Mouse (Mus musculus): Measurements from ENCODE around the gene Acvrl1.
"Not testable (repeated sequence)": the region's sequence is repeated elsewhere in the genome, so short reads cannot be mapped to it uniquely, and the experiment has no call there.

Gene Acvrl1

DNA sequence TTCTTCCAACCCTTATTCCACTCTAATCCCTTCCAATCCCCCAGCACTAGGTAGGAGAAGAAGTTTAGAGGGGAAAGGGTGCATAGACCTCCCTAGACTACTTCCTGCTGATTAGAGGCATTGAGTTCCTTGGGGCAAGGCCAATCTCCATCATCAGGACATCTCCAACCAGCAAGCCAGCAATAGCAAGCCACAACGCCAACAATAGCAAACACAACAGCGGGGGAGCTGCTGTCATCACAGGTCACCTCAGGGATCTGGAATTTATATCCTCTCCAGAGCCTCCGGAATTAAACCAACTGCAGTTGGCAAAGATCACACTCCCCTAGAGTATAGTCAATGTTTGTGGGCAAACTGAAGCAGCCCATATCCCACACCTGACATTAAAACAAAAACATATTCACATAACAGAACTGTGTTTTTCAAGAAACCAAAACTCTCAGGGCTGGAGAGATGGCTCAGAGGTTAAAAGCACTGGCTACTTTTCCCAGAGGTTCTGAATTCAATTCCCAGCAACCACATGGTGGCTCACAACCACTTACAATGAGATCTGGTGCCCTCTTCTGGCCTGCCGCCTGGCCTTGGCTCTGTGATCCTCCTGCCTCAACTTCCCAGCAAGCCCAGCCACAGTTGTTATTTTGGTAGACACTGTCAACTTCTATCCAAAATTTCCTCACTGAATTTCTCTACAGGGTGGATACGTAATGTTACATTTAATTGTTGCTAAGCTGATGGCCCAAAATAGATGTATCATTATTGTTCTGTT, 20.2 kb upstream of the Acvrl1 start:
- no peak for DNase-seq (ENCODE audit: low spot score)

DNA sequence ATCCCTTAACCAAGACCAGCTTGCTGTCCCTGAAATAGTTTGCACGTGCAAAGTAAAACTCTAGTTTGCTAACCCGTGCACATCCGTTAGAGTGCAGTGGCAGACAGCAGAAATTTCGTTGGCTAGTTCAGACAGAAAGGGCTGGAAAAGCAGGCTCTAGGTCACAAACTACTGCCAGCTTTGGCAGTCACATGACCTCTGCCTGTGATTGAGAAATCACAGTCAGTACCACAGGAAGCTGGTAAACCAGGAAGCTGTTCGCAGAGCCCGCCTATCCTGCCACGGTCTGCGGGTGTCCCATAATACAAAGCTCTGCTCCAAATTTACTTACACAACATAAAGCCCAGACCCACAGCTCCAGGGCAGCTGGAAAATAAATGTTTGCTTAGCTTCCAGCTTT, 15.1 kb upstream of the Acvrl1 start:
- DNase-seq (ENCODE audit: low spot score): peak; percentile 97

DNA sequence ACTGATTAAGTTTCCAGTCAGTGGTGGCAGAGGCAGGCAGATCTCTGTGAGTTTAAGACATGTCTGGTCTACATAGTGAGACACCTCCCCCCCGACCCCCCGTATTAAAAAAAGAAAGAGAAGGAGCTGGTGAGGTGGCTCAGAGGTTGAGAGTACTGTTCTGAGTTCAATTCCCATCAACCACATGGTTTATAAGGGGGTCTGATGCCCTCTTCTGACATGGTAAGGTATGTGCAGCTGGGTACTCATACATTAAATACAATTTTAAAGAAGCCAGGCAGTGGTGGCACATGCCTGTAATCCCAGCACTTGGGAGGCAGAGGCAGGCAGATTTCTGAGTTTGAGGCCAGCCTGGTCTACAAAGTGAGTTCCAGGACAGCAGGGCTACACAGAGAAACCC, 14.5 kb upstream of the Acvrl1 start:
- not testable (repeated sequence) for DNase-seq (ENCODE audit: low spot score)

DNA sequence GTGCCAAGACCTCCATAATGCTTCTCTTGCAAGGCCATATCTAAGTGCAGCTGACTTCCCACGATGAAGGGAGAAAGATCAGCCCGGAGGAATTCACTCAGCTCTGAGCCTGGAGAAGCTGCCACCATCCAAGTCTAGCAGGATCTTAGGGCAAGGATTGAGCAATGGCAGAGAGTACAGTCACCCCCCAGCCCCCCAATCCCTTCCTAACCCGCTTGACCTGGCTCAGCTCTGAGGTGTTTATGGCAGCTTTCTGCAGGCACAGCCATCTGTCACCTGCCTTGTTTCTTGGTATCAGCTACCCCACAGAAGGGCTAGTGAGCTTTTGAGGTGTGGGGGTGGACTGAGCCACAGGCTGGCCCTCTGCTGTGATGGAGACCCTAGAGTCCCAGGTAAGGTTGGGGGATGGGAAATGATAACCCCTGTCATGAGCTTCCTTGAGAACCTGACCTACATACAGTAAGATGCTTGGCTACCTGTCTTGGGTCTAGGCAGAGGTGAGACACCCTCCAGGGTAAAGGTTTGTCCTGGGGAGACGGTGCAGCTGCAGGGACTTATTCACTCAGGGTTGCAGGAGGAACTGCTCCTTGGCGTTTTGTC, 12.7 kb upstream of the Acvrl1 start, which contains the start of gene Ankrd33:
Ankrd33 (plus strand) TSS at position 245 of the 600 bp plus-strand sequence.
- no peak for DNase-seq (ENCODE audit: low spot score)

DNA sequence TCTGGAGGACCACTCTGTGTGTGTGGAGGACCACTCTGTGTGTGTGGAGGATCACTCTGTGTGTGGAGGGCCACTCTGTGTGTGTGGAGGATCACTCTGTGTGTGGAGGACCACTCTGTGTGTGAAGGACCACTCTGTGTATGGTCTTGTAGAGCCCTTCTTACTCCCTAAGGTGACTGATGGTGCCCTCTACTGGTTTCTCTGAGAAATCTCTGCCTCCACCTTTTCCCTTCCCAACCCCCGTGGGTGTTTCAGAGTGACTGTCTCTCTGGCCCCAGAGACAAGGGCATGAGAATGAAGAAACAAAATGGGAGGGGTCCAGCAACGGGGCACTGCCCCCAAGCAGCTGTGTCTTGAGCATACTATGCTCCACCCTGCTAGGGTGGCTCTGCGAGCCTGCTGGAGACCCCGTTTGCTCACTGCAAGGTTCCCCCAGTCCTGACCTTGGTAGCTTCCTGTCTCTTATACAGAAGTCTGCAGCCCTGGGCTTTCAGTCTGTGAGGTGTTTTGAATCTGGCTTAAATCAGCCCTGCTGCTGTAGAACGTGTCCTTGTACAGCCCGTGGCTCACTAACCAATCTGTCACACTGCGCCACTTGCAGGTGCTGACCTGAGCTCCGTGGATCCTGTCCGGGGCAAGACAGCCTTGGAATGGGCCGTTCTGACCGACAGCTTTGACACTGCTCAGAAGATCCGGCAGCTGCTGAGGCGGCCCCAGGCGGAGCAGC, 9.8 kb upstream of the Acvrl1 start:
- peak; percentile 68 for DNase-seq (ENCODE audit: low spot score)

DNA sequence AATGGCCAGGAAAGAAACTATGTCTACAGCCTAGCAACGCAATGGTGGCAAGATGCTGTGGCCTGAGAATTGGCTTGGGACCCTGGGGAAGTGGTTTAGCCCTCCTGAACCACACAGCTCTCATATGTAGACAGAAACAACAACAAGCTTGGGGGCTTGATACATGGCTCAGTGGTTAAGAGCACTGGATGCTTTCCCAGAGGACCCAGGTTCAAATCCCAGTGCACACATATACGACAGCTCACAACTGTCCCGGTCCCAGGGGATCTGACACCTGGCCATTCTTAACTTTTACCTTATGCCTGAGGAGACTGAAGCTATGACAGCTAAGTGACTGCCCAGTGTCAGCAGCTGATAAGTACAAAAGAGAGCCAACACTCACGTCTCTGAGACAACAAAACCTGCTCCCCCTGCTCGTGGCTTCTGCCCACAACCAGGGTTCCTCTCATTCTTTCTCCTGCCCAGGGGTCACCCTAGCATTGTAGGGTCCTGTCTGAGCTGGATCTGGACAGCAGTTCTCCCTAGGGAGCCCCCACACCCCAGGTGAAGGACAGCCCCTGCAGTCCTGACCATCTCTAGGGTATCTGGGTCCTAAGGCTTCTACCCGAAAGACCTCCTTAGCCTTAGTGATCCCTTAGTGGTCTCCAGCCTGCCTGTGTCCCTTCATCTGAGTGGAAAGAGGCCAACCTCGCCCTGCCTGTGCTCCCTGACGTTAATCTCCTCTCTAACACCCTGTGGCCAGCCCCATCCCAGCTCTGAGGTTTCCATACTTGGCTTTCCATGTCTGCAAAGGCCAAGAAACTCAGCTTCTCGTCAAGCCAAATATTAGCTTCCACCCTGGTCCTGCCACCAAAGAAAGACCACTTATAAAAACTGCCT, 6.7 kb upstream of the Acvrl1 start:
- DNase-seq (ENCODE audit: low spot score): no peak

DNA sequence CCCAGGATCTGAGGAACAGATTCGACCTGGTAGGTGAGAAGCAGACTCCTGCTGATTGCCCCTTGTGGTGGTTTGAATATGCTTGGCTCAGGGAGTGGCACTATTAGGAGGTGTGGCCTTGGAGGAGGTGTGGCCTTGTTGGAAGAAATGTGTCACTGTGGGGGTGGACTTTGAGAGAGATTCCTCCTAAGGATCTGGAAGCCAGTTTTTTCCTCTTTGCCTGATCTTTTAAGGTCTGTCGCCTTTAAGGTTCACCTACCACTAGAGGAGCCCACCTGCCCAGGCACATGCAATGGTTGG, 6.1 kb upstream of the Acvrl1 start:
- no peak for DNase-seq (ENCODE audit: low spot score)

DNA sequence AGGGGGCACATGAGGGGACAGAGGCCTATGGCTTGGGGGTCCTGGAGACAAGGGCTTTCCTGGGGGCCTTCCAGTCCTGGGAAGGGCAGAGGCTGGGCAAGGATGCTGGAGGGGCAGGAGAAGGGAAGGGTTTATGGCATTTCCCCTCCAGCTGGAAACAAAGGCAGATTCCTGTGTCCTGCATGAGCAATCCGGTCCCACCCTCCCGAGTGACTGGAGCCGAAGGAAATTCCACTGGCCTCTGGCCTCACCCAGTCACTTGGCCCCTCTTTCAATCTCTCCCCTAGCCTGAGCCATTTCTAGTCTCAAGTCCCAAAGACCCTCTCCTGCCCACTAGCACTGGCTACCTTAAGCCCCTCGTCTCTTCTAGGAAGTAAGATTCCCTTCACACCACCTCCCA, 5.1 kb upstream of the Acvrl1 start:
- DNase-seq (ENCODE audit: low spot score): no peak

DNA sequence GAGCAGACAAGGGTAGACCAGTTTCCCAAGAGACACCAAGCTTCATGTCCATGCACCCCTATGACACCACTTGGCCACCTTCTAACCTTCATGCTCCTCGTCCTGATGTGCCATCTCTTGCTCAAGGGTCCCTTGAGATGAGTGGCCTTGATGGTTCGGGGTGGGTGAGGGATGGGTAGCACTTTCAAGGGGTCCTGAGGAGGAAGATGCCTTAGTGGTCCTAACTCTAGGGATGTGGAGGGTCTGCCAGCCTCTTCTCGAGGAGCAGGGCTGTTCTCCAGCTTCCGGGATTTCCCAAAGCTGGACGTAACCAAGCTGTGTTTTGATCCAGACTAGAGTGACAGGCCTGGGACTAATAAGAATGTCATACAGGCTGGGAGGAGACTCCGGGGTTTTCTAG, 2.8 kb upstream of the Acvrl1 start:
- no peak for DNase-seq (ENCODE audit: low spot score)

DNA sequence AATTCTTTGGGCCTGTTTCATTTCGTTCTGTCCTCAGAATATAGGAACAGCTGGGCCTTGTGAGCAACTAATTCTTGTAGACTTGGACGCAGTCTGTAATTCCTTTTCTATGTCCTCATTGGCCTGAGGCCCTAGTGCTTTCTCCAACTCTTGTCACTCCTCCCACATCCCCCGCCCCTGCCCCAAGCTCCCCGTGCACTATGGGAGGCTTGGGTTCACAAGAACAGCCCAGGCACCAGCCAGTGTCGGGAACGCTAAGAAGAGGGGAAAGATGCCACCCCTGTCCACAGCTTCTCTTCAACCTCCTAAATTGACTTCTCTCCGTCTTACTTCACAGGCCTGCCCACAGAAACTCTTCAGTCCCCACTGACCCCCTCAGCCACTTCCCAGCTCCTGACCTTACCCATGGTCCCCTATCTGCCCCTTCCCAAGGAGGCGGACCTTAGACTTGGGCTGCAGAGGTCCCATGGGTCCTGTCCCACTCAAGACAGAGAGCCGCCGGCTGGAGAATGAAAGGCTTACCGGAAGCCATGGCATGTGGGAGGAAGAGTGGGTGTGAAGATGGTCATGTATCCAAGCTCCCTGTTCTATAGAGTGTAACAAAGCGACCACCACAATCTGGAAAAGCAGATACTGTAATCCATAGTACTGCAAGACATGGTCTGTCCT, 1.3 kb upstream of the Acvrl1 start:
- DNase-seq (ENCODE audit: low spot score): no peak

DNA sequence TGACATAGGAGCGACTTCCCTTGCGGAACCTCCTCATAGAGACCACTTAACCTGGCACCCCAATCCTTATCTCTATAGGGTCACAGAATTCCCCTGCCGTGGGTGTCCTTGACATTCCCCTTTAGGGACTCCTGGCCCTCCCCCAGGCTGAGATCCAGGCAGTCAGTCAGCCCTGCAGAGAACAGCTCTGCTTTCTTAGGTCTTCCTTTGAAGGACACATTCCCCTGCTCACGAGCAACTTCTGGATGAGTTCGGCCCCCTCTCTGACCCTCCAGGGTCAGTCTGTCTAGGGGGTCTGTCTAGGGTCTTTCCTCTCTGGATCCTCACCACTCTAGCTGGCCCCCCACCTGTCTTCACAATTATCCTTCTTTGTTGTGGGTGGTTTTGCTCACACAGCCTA, 1.1 kb downstream of the Acvrl1 start:
- no peak for DNase-seq (ENCODE audit: low spot score)

DNA sequence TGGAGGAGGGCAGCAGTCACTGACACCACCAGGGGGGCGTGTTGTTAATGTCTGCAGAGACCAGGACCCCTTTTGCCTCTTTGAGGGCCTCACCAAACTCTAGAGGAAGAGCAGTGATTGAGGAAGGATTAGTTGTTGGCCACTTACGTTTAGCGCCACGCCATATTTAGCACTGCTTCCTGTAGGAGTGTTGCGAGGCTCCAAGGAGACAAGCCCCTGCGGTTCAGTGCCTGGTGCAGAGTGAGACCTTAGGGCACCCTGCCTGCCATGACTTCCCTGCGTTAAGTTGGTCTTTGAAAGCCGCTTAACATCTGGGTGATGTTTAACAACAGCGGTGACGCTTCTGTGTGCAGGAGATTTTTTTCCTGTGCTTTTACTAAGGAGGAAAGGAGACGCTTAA, 3.2 kb downstream of the Acvrl1 start:
- DNase-seq (ENCODE audit: low spot score): no peak

DNA sequence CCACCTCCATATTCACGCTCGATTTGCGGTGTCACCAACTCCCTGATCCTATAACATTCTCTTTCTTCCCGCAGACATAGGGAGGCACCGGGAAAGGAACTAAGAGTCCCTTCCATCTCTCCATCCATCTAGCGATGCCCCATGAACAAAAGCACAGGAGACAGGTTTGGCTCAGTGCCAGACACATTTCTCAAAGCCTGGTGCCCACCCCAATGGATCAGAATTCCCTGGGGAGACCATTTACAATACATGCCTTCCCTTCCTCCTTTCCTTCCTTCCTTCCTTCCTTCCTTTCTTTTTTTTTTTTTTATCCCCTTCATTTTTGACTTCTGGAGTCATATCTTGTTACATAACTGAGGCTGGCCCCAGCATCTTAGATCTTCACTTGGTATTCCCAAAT, 3.7 kb downstream of the Acvrl1 start:
- no peak for DNase-seq (ENCODE audit: low spot score)

DNA sequence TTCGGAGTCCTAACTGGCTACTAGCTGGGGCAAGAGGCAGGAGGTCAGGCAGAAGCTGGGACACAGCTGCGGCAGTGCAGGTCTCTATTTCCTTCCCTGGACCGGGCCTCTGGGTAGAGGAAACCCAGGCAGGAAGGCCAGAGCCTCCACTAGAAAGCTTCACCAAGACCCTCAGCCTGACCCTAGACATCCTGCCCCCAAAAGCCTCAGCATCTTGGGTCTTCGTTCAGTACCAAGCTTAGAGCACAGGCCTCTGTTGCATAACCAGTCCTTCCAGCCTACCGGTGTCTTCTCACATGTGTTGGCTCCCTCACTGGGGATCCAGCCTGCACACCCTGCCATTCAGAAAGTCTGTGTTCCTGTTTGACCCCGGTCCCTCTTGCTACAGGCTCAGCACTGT, 4.4 kb downstream of the Acvrl1 start:
- no peak for DNase-seq (ENCODE audit: low spot score)

DNA sequence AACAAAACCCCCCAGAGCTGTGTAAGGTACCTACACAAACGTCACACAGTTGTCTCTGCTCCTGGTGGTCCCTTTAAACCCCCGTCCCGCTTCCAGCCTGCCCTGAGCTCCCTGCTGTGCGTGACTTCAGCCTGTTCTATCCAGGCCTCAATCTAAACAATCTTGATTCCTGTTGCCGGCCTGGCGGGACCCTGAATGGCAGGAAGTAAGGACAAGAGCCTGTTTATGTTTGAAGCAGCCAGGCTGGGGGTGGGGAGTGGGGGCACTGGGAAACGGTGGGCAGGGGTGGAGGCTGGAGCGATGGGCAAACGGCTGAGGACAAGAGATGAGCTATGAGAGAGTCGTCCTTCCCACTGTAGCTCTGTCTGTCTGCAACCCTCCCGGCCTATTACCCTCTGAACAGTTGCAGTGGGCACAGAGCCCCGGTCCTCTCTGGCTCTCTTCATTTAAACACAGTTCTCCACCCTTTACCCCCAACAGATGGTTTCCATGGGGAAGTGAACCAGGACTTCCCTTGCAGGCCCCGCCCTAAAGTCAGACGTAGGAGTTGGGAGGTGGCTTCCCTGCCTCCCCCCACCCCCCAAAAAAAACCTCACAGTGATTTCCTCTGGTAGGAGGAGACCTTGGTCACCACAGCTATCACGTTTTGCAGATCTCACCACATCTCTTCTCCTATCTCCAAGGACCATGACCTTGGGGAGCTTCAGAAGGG, 5.8 kb downstream of the Acvrl1 start:
- DNase-seq (ENCODE audit: low spot score): no peak

DNA sequence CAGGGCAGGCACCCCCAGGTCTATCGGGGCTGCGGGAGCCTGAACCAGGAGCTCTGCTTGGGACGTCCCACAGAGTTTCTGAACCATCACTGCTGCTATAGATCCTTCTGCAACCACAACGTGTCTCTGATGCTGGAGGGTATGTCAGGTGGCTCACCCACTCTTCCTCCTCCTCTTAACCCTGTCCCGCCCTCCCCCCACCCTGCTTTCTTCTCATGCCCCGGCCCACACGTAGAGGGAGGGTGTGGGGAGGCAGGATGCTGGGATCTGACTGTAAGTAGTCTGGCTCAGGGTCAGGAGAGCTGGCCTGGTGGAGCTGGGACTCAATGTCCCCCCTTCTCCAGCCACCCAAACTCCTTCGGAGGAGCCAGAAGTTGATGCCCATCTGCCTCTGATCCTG, 7.1 kb downstream of the Acvrl1 start:
- DNase-seq (ENCODE audit: low spot score): no peak

DNA sequence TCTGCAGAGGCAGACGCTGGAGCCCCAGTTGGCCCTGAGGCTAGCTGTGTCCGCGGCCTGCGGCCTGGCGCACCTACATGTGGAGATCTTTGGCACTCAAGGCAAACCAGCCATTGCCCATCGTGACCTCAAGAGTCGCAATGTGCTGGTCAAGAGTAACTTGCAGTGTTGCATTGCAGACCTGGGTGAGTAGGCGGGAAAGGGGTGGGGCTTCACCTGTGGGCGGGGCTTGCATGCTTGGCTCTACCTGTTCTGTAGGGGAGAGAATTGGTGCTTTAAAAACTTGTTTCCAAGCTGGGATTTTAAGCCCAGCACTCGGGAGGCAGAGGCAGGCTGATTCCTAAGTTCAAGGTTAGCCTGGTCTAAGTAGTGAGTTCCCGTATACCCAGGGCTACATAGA, 9.1 kb downstream of the Acvrl1 start:
- DNase-seq (ENCODE audit: low spot score): no peak

DNA sequence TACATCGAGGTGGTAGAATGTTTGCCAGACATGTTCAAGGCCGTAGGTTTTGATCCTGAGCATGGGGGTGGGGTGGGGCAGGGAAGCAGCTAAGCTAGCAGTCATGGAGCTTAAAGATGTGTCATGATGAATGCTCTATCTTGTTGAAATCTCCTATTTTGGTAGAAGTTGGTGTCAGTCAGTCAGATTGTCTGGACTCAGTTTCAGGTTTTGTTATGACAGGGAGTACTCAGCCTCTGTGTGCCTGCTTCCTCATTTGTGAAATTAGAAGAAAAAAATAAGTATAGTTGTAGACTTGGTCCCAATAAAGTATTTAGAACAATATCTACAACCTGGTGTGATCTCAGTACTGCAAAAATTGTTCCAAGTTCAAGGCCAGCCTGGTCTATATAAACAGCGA, 10.4 kb downstream of the Acvrl1 start:
- DNase-seq (ENCODE audit: low spot score): no peak

DNA sequence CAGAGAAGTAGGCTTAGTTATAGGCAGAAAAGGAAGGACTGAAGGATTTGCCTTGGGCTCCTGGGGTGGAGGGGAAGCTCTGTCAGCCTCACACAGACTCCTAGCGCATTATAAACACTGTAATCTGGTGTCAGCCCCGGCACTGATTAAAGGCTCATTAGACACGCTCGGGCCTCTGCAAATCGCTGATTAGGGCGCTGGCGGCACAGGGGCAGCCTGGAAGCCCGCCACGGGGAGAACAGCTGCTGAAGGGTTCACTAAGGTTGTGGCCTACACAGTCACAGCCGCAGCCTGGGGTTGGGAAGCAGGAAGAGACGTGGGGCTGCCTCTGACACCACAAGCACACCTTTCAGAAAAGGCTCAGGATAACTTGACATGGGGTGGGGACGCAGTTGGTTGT, 11.6 kb downstream of the Acvrl1 start:
- no peak for DNase-seq (ENCODE audit: low spot score)

DNA sequence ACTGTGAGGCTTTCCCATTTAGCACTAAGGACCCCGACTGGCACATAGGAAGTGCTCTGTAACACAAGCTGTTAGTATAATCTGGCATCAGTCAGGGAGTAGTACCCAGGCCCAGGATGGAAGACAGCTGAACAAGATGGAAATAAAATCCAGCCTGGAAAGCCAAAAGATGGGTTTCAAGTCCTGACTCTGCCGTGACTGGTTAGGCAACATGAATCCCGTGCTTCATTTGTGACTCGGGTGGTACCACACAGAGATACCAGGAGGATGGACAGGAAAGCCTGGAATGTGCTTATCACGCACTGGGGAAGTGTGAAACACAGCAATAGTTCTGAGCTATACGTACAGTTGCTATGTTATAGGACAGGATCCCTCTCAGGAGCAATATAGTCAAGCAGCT, 12.3 kb downstream of the Acvrl1 start:
- no peak for DNase-seq (ENCODE audit: low spot score)

DNA sequence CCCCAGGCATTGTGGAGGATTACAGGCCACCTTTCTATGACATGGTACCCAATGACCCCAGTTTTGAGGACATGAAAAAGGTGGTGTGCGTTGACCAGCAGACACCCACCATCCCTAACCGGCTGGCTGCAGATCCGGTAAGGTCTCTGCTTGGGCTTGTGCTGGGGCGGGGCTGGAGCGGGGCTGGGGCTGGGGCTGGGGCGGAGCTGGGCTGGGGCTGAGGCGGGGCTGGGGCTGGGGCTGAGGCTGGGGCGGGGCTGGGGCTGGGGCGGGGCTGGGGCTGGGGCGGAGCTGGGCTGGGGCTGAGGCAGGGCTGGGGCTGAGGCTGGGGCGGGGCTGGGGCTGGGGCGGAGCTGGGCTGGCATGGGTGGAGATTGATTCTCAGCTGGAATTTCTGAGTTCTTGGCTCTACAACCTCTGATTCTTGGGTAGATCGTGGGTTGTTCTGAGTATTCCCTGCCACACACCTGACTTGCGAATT, 12.8 kb downstream of the Acvrl1 start:
- DNase-seq (ENCODE audit: low spot score): peak; percentile 53

All from adipocyte (in vitro differentiated cells).